Mouse (Mus musculus): ENCODE results near the gene Ptprg.
"Not testable (repeated sequence)": the region's sequence is repeated elsewhere in the genome, so short reads cannot be mapped to it uniquely, and the experiment has no call there.

The Ptprg gene

DNA sequence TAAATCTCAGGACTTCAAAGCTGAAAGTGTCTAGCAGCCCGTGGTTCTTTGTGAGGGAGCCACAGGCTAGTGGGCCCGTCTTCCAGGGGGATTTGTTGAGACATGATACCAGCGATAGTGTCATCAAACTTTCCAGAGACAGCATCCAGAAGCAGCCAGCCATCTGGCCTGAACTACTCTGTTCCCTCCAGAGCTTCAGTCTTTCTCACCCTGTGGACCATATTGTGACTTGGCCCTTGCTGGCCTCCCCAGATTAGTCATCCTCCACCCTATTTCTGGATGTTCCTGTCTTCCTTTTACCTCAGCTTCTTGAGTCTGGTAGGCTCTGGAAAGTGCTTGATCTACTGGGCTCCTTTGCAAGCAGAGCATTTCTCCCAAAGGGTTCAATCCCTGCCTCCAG, 333.1 kb downstream of the Ptprg start:
- no peak for DNase-seq (ENCODE audit: low spot score)

DNA sequence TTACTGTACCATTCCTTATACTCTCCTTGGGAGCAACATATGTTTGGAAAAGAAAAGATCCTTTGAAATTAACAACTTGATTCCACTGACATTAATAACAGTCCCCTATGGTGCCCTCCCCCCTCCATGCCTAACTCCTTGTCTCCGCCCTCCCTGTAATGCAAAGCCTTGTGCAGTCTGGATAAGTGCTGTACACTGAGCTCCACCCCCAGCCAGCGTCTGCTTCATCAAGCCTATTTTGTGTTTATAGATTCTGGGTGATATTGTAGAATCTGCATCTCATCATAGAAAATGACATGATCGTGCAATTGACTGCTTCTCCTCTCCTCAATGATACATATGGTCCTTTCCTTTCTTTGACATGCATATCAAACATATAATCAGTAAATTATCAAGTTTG, 337.6 kb downstream of the Ptprg start:
- DNase-seq (ENCODE audit: low spot score), result no peak

DNA sequence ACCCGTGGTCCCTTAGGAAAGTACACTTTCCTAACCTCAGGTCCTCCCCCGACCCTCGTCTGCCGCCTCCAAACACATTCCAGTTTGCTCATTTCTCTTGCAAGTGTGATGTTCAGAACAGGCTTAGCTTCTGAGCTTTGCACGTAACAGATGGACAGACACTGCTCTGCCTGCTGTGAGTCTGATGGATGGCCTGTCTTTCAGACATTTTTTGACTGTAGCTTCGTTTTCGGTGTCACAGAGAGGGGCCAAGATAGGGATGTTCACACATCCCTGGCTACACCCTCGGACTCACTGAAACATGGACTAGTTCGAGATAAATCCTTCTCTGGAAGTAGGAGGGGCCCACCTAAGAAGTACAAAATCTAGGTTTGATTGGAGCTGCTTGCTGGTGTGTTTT, 339.3 kb downstream of the Ptprg start:
- no peak for DNase-seq (ENCODE audit: low spot score)

GRCm38 (mm10) chr14:11895486-11895885, 342.2 kb downstream of the Ptprg start:
- no peak for DNase-seq (ENCODE audit: low spot score)

- DNase-seq (ENCODE audit: low spot score), result no peak
Observed at GRCm38 (mm10) chr14:11902794-11903193, 349.5 kb downstream of the Ptprg start.

DNA sequence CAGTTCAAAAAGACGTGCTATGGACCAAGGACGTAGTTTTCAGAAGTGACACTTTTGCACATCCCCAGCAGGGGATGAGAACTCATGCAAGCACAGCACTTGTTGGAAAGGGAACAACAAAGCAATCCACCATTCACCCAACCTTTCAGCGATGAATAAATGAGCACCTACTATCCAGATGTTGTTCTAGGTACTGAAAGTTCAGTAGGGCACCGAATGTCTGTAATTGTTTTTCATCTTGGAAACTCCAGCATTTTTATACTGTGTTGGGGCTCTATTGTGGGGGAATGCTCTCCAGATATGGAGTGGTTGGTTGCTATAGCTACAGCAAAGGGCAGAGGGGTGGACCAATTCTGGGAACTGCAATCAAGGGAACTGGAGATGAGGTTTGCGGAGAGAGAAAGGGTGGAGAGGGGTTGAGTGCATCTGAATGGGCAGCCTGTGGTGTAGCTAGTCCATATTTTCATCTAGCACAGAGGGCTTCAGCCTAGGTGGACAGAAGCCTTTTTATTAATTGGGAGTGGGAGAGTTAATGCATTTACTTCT, 352.9 kb downstream of the Ptprg start:
- DNase-seq (ENCODE audit: low spot score), result no peak

DNA sequence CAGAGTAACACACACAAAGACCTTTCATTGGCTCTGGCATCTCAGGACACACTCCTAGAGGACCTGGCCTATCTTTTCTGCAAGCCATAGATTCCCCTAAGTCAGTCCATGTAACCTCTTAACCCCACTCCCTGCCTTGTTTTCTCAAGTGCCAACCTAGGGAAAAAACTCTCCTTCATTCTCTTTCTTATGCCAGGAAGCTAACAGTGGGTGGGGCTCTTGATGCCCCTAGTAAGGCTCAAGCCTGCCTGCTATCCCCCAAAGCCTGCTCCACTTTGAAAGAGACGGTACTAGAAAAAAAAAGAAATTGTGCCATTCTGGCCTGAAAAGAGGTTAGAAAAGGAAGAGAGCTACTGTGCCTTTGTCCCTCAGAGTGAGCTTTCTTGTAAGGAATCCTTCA, 358.9 kb downstream of the Ptprg start:
- DNase-seq (ENCODE audit: low spot score), result no peak

DNA sequence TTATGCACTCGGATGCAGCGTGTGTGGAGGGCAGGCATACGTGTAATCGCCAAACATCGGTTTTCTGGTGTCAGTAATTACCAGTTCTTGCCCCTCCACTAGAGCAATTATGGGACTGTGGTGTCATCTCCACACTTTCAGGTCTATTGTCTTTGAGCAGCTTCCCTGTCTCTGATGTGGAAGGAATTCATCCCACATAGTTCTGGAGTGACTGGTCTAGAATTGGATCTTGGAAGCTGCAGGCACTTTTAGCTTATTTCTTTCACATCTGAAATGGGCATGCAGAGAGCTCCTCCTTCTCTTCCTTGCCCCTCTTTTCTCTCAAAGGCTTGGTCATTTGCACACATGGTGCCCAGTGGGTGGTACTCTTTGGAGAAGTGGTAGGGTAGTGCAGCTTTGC, 363.9 kb downstream of the Ptprg start:
- DNase-seq (ENCODE audit: low spot score), result no peak

DNA sequence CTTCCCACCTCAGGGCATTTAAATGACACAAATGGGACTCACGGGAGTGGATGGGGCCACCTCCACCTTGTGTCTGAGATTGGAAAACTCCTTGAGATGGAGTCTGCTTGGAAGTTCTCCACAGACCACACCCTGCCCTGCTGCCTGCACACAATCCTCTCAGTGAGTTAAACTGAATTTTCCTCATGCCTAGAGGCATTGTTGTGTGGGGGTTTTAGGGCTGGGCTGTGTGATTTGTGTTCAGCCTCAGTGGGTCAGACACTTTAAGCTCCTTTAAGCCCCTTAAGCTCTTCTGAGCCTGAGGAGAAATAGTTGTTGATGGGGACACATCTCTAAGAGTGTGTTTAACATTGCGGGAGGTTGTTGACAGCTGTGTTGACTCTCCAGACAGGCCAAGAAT, 375.2 kb downstream of the Ptprg start:
- no peak for DNase-seq (ENCODE audit: low spot score)

GRCm38 (mm10) chr14:11932517-11932916, 379.2 kb downstream of the Ptprg start:
- DNase-seq (ENCODE audit: low spot score), result no peak

DNA sequence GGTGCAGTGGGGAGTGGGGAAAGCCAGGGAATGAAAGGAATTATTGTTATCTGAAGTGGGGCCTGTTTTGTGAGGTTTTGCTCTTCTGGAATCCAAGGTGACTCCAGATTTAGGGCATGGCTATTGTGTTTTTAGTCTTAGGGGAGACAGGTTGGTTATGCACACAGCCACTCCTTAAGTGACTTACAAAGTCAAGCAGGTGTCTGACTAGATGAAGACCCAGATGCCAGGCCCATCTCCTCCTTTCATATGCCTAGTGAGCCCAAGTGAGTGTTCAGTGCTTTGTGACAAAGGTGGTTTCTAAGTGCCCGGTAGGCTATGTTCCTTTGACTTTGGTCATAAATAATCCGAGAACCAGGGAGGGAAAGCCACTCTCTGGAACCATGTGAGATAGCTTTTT, 381.2 kb downstream of the Ptprg start:
- no peak for DNase-seq (ENCODE audit: low spot score)

DNA sequence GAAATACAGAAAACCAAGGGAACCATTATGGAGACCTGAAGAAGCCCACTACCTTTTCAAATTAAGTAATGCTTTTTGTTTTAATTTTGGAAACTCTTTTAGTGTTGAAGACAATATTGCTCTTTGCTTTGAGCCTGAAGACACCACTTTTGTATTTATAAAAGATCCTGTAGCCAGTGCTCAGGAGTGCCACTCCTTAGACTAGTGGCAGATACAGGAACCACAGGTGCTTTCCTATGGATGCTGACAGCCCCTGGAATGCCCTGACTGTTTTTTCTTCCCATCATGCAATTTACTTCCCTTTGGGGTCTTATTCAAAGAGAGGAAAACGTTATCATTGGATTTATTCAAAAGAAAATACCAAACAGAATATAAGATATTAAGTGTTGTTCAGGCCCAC, 381.9 kb downstream of the Ptprg start:
- DNase-seq (ENCODE audit: low spot score), result no peak

DNA sequence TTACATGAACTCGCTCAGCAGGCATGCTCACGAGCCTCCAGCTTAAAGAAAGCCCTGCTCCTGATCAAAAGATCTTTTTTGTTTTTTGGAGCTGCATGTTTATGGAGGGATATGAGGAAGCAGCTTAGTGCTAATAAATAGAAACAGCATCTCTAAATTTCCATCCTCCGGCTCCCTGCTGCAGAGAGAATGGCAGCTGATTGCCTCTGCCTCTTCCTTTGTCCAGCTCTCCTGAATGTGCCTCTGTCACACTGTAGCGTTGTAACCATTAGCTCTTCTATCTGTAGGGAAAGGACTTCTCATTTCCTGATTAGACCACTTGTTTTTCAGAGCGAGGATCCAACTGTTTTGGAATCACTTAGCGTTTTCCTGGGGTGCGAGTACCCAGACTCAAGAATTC, 382.4 kb downstream of the Ptprg start:
- no peak for DNase-seq (ENCODE audit: low spot score)

DNA sequence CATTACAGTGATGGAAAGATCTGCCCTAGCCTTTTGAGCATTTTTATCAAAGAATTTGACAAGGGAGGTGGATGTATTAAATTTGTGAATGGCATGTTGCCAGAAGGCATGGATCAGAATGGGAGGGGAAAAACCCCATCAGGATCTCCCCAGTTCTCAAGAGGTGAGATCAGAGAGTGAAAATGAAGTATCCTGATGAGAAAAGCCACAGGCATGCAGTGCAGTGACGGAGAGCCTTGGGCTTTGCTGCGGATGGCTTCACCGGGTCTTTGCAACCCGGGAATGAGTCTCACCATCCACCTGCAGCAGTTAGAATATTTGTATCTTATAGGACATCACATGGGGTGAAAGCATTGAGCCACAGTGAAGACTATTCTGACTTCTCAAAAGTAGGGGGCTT, 385.6 kb downstream of the Ptprg start:
- DNase-seq (ENCODE audit: low spot score), result no peak

- no peak for DNase-seq (ENCODE audit: low spot score)
Observed at GRCm38 (mm10) chr14:11941989-11942514, 388.7 kb downstream of the Ptprg start.

- DNase-seq (ENCODE audit: low spot score), result no peak
Observed at GRCm38 (mm10) chr14:11950379-11950778, 397.0 kb downstream of the Ptprg start.

DNA sequence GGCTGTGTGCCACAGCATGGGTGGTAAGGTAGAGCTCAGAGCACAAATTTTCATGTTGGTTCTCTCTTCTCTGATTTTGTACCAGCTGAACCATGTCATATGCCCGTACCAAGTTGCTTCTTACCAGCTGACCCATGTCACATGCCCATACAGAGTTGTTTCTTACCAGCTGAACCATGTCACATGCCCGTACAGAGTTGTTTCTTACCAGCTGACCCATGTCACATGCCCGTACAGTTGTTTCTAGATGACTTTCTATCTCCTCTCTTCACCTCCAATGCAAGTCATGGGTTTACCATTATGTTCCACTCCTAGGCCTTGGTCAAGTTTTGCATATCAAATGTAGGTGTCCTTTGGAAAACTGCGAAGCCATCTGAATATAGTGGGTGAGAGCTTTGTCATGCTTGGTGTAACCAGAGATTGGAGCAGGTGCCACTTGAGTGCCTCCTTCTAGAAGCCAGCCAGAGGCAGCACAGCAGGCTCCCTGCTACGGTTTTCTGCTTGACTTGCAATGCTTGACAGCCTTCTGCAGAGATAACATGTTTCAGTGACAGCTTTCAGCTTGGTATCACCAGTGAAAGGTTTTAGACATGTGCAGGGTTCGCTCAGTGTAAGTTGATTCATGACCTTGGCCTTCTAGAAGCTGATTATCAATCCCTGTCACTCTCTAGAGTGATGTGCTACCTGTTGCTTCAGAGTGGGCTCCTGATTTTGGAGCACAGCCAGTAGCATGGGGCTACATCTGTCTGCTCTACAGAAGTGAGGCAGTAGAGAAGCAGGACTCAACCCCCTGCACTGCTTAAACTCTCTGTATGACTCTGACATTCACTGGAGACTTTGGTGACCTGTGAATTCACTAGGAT, 401.9 kb downstream of the Ptprg start:
- no peak for DNase-seq (ENCODE audit: low spot score)

DNA sequence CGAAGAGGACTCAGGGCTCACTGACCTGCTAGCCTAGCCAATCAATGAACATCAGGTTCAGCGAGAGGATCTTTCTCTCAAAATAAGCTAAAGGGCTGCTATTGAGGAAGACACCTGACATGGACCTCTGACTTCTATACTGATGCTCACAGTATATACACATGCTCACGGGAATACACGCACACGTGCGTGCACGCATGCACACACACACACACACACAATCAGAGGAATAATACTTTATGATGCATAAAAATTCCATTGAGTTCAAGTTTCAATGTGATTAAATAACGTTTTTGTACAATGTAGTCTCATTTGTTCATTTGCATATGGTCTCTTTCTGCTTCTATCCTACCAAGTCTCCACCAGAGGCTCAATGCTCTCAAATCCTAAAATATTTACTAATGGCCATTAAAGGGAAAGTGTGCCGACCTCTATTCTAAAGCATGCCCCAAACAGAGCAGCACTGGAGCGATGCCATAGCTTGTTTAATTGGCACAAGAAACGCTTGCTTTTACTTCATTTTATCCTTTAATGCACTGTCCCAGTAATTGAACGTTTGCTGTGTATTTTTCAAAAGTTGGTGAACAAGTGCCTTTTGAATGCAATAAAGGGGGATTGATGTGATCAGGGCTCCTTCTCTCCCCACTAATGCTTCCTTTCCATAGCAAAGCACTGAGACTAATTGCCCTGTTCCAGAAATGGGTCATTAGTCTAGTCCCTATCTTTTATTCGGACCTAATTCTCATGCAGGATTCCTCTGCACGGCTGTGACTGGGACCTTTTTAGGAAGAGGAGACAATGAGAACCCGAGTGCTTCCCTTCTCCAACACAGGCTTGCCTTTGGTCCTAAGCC, 407.2 kb downstream of the Ptprg start:
- no peak for DNase-seq (ENCODE audit: low spot score)

DNA sequence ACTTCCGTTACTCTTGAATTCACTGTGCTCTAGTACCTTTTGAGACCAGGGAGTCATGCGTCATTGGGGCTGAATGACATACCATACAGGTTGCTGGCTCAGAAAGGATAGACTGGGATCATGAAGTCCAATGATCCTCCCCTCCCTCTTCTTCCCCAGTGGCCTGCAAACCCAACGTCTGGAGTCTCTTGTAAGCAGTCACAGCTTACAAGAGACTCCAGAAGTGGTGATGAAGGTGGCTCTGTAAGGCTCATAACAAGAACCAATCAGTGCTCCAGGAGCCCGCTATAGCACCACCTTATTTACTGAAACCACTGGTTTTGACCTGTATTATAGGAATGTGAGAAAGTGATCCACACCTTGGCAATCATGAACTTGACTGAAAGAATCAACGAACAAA, 408.8 kb downstream of the Ptprg start:
- no peak for DNase-seq (ENCODE audit: low spot score)

DNA sequence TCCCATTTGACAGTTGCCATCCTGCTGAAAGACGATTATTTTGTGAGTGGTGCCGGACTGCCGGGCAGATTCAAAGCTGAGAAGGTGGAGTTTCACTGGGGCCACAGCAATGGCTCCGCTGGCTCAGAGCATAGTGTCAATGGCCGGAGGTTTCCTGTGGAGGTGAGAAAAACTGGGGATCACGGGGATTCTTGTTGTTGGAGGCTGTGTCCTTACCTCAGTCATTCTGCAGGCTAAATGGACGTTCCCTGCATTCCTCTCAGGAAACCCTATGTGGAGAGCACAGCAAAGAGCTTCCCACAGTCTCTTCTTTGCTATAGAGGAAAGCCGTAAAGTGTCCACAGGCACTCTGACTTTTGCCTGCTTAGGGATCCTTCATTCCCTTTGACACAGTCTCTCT, 409.2 kb downstream of the Ptprg start:
- DNase-seq (ENCODE audit: low spot score), result no peak

DNA sequence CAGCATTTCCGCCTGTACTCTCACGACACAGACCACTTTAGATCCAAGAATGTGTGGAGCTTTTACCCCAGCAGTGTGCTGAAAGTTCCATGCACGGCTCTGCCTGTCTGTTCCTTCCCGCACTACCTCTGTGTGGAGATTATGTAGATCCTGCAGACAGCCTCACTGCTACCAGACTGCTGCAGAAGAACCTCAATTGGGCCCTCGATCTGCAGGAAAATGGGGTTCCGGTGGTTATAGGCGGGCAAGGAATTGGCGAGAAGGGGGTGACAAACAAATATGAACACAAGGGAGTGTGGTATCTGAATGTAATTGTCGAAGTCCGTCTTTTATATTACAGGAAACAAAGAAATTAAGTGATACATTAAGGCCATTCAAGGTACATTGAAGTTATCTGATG, 410.5 kb downstream of the Ptprg start:
- DNase-seq (ENCODE audit: low spot score), result no peak

- DNase-seq (ENCODE audit: low spot score), result not testable (repeated sequence)
Observed at GRCm38 (mm10) chr14:11964326-11964725, 411.0 kb downstream of the Ptprg start.

- no peak for DNase-seq (ENCODE audit: low spot score)
Observed at GRCm38 (mm10) chr14:11965878-11966277, 412.5 kb downstream of the Ptprg start.

Data from spleen, adult 12 weeks (tissue).